Mouse (Mus musculus): ENCODE results near the gene Pfkp. TPM values are rescaled to one million over a fixed set of nuclear protein-coding genes. Genes with fewer than 3 reads are reported as not detected.
A peak's percentile ranks its signal among the peaks of the same experiment; 100 is the strongest.

The Pfkp gene
- 50.8 and 57.1 TPM in 2 replicates for total RNA-seq (2021)
- long read RNA-seq, experiment 1, full-length matches to known transcripts, result 109 of 122 reads
- long read RNA-seq, experiment 1, partial matches to known transcripts, result 6 of 122 reads
- long read RNA-seq, experiment 1, other reads (novel, unspliced or antisense), result 7 of 122 reads
- long read RNA-seq, experiment 2, full-length matches to known transcripts, result 46 of 53 reads
- long read RNA-seq, experiment 2, partial matches to known transcripts, result 4 of 53 reads
- long read RNA-seq, experiment 2, other reads (novel, unspliced or antisense), result 3 of 53 reads

GRCm38 (mm10) chr13:6648669-6649233 lies at the start of gene Pfkp:
Pfkp (minus strand) TSS chr13:6648777.
- peak; percentile 95 for DNase-seq

- no peak for DNase-seq
Observed at GRCm38 (mm10) chr13:6690607-6691006, 42.0 kb upstream of the Pfkp start.

GRCm38 (mm10) chr13:6689962-6690361 lies 41.4 kb upstream of the Pfkp start:
- peak; percentile 71 for DNase-seq

- DNase-seq, result peak; percentile 56
Observed at GRCm38 (mm10) chr13:6688790-6689433, 40.3 kb upstream of the Pfkp start.

GRCm38 (mm10) chr13:6666887-6667286 lies 18.3 kb upstream of the Pfkp start:
- DNase-seq, result no peak

- no peak for DNase-seq
Observed at GRCm38 (mm10) chr13:6665506-6665905, 16.9 kb upstream of the Pfkp start.

GRCm38 (mm10) chr13:6664216-6664615 lies 15.6 kb upstream of the Pfkp start:
- DNase-seq, result no peak

- DNase-seq, result no peak
Observed at GRCm38 (mm10) chr13:6659314-6659713, 10.7 kb upstream of the Pfkp start.

GRCm38 (mm10) chr13:6657300-6657699 lies 8.7 kb upstream of the Pfkp start:
- no peak for DNase-seq

- no peak for DNase-seq
Observed at GRCm38 (mm10) chr13:6649542-6649941, 965 bp upstream of the Pfkp start.

GRCm38 (mm10) chr13:6647992-6648668 lies 447 bp downstream of the Pfkp start:
- DNase-seq, result no peak

- DNase-seq, result peak; percentile 82
Observed at GRCm38 (mm10) chr13:6647067-6647991, 1.2 kb downstream of the Pfkp start.

- DNase-seq, result no peak
Observed at GRCm38 (mm10) chr13:6646674-6647066, 1.9 kb downstream of the Pfkp start.

- no peak for DNase-seq
Observed at GRCm38 (mm10) chr13:6646266-6646665, 2.3 kb downstream of the Pfkp start.

GRCm38 (mm10) chr13:6643968-6644367 lies 4.6 kb downstream of the Pfkp start:
- no peak for DNase-seq

- DNase-seq, result no peak
Observed at GRCm38 (mm10) chr13:6643026-6643425, 5.6 kb downstream of the Pfkp start.

GRCm38 (mm10) chr13:6642453-6642852 lies 6.1 kb downstream of the Pfkp start:
- DNase-seq, result peak; percentile 36

- DNase-seq, result no peak
Observed at GRCm38 (mm10) chr13:6641497-6641896, 7.1 kb downstream of the Pfkp start.

GRCm38 (mm10) chr13:6639507-6640030 lies 9.0 kb downstream of the Pfkp start:
- no peak for DNase-seq

- no peak for DNase-seq
Observed at GRCm38 (mm10) chr13:6638976-6639375, 9.6 kb downstream of the Pfkp start.

GRCm38 (mm10) chr13:6638425-6638824 lies 10.2 kb downstream of the Pfkp start:
- no peak for DNase-seq

Data from adrenal gland, postnatal 14 days (tissue).